Mouse (Mus musculus) frontal cortex, postnatal 36 days (tissue): ENCODE data around the gene Prkcg.

Source experiments
- DNase-seq, 2 experiments: peaks; one replicate each; pipeline ENCODE4 v3.0.0; 2022; ENCODE audit warnings: low spot score in 2 of 2

Prkcg gene

GRCm38 (mm10) chr7:3365547-3366279, 76.7 kb downstream of the Prkcg start:
- no peak for DNase-seq

- DNase-seq = no peak
Observed at GRCm38 (mm10) chr7:3366705-3367516, 77.9 kb downstream of the Prkcg start.

- DNase-seq = no peak
Observed at GRCm38 (mm10) chr7:3367569-3367968, 78.6 kb downstream of the Prkcg start.

- DNase-seq = no peak
Observed at GRCm38 (mm10) chr7:3368311-3368710, 79.3 kb downstream of the Prkcg start.

- DNase-seq = no peak
Observed at GRCm38 (mm10) chr7:3369189-3369588, 80.2 kb downstream of the Prkcg start.

GRCm38 (mm10) chr7:3370407-3370806, 81.4 kb downstream of the Prkcg start:
- DNase-seq = no peak

- no peak for DNase-seq
Observed at GRCm38 (mm10) chr7:3372376-3372775, 83.4 kb downstream of the Prkcg start.

- DNase-seq = no peak
Observed at GRCm38 (mm10) chr7:3373754-3374153, 84.8 kb downstream of the Prkcg start.

- peak in 1 of 2 experiments; percentile 47 for DNase-seq
Observed at GRCm38 (mm10) chr7:3376831-3377230, 87.9 kb downstream of the Prkcg start.
